Mouse (Mus musculus) right cerebral cortex, postnatal 36 days (tissue): ENCODE measurements around the gene Zfp706.

Experiments used
- DNase-seq, 2 experiments: peaks; one replicate each; pipeline ENCODE4 v3.0.0; 2022; ENCODE audit warnings: low spot score in 2 of 2, mixed read lengths in 1 of 2

The Zfp706 gene

DNA sequence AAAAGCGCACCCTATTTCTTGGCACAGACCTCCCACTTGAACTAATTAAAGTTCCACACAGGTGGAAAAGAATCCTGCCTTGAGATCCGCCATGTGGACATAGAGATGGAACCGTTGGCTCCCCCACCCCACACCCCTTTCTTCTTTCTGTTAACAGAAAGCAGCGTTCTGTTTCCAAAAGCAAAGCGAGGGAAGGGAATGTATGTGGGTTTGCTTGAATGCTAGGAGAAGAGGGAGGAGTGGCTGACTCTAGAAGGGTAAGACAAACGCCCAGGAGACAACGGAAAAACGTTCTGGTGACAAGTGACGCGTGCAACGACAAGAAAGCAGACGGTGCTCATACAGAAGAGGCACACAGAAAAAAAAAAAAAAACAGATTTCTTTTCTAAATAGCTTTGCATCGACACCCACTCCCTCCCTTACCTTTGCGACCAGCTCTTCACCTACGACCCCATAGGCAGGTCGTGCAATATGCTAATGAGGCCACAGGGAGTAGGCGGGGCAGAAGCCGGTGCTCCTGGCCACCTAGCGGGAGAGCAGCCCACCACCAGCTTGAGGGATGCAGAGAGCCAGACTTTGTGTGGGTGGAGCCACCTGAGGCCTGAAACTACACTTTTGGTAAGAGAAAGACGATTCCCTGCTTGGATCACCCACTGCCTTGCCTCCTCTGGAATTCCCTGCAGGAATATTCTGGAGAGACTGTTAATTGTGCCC, 27.9 kb downstream of the Zfp706 start:
- DNase-seq, result peak; percentile 71 to 77

DNA sequence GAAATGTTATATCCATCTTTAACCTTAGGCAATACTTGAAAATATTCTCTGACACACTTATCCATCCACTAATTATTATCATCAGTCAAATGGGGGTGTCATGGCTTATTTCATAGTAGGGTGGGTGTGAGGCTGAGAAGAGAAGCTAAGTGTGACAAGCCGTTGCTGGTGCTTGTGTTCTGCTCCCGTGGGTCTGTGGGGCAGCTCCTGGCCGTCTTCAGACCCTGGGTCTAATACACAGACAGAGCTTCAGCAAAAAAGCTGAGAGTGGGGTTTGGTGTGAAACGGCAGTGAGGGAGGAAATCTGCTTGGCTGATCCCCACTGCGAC, 28.4 kb downstream of the Zfp706 start:
- no peak for DNase-seq

DNA sequence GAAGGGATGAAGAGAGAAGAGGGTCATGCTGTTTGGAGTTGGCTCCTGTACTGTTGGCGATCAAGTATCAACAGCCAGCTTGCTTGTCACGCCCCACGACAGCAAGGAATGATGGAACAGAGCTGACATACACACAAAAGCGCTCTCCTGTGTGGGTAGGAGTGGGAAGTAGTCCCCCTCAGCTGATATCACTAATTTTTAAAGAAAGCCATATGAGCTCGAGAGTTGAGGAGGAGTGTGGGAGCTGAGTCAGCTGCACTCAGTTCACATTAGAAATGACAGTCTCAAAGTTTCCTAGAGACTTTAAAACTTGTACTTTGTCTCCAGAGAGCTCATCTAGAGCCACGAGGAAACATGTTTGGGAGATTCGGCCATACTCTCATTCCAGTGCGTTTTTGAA, 29.8 kb downstream of the Zfp706 start:
- DNase-seq, result no peak

DNA sequence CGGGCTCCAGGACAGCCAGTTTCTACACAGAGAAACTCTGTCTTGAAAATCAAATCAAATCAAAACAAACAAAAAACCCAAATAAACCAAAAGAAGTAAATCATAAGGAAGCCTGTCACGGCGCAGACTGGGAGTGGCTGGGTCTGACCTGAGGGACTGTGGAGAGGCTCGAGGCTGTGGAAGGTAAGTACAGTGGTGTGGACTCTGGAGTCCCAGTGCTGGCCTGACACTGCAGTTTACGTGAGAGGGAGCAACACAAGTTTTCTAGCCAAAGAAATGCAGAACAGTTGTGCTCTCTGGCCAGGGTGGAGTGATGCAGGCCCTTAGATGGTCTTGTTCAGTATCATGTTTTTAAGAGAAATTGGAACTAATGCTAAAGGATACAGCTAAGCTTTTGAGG, 31.9 kb downstream of the Zfp706 start:
- DNase-seq, result no peak

DNA sequence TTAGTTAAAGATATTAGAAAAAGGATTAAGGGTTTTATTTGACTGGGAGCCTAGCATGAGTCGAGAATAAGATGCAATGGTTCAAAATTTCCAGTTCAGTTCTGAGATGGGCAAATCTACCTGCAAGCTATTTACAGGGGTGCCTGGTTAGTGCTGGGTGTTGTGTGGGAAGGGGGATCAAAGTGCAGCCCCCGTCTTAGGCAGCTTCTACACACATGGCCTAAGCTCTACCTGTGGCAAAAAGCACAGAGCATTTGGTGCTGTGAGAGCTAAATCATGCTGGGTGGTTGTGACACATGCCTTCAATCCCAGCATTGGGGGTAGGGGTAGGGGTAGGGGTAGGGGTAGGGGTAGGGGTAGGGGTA, 32.3 kb downstream of the Zfp706 start:
- DNase-seq, result no peak

DNA sequence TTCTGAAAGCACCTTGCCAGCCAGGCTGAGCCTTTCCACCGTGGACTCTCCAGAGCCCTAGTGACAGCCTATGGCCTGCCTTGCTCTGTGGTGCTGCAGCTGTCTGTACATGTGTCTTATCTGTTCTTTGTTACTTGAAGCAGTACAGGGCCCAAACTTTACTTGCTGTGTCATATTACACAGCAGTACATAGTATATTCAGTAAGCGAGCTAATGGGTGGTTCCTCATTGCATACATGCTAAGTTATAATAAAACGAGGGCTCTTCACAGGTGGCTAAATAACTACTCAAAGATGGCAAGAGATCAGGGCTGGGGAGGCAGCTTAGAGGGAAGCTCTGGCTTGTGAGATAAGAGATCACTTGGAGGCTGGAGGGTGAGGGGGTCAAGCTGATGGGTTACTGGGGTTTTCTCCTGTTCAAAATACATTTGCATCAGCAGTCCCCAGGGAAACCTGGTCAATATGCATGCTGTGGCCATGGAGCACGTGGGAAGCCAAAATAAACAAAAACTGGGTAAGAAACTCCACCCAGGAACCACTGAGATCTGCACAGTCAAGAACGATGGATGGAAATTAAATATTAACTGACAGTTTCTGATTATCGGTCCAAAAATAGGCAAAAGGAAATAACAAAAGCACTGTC, 32.8 kb downstream of the Zfp706 start:
- DNase-seq, result no peak

DNA sequence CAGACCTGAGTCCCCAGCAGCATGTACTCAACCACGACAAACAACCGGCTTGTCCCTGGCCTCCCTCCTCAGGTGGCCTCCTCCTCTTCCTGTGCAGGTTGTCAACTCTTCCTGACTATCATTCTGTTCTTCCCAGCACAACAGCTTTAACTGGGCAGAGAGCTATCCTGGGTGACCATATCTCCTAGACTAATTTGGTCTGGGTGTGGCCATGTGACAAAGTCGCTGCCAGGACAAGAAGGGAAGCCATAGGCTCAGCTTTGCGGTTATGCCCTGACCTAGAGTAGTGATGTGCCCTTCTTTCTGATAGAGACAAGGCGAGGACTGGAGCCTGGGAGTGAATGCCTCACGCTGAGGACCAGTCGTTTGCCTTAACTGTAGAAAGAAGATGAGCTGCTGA, 33.9 kb downstream of the Zfp706 start:
- DNase-seq, result no peak

DNA sequence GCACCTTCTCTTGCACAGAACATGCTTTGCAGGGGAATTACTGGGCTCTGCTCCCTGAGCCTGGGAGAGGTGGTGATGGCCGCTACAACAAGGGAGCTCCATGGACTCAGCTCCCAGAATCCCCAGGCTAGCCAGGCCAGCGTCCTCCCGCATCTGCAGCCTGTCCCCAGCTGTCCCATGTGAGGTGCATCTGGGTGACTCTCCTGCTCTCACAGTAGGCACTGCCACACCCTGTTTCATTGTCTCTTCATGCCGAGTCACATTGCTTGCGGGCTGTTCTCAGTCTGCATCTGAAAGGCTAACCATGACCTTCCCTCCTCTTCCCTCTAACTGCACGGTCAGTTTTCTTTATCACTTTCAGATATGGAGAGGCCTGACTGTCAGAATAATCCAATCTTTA, 34.3 kb downstream of the Zfp706 start:
- no peak for DNase-seq

DNA sequence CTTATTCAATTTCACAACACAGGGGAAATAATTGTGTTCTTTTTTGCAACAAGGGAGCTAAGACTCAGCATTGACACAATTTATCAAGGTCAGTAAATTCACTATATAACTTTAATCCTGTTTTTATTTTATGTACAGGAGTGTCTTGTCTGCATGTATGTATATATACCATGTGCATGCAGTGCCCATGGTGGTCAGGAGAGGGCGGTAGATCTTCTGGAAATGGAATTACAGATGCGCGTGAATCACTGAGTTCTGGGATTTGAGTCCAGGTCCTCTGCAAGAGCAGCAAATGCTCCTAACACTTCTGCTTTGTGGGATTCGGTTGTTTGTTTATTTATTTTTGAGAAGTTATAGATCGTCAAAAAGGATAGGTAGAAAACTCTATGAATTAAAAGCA, 37.8 kb downstream of the Zfp706 start:
- no peak for DNase-seq

DNA sequence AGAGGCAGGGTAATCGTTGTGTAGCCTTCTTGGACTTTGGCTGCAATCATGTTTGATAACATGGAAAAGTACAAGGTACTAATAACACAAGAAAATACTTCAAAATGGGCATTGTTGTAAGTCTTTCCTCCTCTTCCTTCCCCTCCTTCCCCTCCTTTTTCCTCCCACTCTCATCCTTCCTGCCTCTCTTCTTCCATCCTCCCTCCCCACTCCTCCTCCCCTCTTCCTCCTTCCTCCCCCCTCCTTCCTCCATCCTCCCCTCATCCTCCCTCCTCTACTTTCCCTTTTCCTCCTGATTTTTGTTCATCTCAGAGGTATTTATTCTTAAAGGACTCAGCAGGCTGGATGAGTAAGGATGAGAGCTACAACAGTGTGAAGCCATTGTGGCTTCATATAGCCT, 39.3 kb downstream of the Zfp706 start:
- no peak for DNase-seq

DNA sequence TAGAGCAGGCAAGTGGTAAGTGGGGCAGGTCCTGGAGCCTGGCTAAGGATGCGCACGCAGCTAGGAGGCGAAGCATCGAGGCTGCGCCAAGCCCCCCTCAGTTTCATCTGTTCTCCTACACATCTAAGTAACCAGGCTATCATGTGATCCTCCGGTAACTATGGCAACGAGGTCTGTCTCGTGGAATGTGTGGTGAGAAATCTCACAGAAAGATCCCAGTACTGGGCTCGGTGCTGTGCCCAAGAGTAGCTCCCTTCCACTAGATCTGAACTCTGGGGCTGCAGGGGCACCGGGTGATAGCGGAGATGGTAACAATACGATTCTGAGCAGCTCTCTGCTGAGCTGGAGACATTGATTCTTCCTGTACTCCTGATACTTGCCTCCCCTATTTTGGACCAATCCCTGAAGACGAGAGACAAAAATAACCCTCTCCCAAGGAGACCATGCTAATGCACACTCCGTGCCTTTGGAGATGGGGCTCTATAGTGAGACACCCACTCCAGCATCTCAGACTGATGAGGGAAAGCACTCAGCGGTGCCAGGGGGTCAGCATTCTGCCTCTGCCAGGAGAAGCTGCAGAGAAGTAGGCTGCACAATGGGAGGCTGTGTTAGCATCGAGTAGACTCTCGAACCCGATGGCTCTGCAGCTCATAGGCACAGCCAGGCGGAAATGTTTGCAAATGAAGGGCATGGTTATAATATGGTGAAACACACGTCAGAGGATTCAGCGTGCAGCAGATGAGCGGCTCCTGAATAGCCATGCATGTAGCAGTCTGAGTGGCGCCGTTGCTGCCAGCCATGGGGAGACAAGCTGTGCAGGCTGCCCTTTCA, 40.0 kb downstream of the Zfp706 start:
- DNase-seq, result peak; percentile 92 to 95

DNA sequence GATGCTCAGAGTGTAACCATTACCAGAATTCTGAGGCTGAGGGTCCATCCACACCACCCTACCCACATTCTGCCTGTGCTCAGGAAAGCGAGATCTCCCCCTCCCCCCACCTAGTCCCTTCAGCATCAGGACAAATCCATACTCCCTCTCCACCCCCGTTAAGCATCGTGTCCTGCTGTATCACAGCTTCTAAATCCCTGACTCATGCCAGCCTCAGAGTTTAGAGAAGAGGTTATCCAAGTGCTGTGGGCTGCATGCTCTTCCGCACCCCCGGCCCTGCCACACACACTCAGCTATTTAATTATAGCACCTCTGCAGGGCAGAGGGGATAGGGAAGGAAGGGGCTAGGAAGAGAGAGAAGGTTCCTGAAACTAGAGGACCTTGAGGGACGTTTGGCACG, 40.6 kb downstream of the Zfp706 start:
- peak; percentile 44 to 58 for DNase-seq

DNA sequence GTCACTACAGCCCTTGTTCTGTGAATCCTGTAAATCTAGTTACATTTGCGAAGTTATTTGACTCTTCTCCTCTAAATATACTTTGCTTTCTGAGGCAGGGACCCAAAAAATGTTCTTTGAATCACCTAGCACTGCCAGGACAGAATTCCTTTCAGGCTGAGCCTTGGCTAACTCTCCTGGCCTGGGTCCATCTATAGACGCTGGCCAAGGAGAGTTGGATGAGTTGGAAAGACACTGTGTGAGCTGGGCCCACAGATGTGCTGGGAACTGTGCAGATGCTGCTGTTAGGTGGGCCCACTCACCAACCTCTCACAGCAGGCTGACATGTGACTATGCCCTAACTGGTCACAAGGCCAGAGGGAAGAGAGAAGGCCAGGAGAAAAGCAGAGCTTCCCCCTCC, 41.1 kb downstream of the Zfp706 start:
- DNase-seq, result no peak

DNA sequence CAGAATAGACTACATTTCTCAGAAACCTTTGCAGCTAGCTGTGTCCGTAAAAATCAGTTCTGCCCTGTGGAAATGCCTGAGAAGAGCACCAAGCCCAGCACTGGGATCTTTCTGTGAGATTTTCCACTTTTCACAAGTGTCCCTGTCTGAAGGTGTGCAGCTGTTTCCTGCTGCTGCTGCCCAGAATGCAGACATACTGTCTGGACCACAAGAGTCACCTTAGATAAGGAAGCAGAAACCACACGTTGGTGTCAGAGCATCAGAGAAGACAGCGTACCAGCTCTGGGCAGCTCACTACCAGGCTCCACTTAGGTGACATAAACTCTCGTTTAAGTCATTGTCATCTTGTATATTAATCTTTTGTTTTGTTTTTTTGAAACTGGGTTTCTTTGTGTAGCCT, 41.8 kb downstream of the Zfp706 start:
- DNase-seq, result no peak

DNA sequence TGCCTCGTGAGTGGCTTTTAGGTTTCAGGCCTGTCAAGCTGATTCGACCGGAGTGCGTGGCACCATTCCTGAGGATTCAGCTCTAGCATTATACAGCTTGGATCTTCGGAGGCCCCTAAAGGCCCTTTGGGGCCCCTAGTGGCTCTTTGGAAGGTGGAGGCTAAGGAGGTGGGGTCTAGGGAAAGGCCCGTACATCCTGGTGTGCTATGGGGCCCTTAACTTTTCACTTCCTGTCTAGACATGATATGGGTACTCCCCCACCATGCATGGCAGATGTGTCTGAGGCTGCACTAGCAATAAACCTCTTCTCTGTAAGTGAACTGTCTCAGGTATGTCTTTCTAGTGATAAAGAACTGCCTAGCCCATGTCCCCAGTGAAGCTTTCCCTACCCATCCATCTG, 44.6 kb downstream of the Zfp706 start:
- no peak for DNase-seq

DNA sequence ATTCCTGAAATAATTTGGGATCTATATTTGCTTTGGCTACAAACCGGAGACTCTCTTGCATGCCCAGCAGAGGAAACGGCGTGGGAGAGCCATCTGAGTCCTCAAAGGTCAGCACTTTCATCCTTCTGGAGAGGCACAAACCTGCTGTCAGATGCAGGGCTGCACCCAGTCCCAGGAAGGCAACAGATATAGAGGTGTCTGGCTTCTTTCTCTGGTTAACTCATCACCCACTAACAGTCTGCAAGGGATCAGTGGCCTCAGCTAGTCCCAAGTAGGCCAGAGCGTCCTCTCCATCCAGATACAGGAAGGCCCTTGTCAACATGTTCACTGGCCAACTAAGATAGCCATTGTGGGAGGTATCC, 46.7 kb downstream of the Zfp706 start:
- DNase-seq, result no peak

DNA sequence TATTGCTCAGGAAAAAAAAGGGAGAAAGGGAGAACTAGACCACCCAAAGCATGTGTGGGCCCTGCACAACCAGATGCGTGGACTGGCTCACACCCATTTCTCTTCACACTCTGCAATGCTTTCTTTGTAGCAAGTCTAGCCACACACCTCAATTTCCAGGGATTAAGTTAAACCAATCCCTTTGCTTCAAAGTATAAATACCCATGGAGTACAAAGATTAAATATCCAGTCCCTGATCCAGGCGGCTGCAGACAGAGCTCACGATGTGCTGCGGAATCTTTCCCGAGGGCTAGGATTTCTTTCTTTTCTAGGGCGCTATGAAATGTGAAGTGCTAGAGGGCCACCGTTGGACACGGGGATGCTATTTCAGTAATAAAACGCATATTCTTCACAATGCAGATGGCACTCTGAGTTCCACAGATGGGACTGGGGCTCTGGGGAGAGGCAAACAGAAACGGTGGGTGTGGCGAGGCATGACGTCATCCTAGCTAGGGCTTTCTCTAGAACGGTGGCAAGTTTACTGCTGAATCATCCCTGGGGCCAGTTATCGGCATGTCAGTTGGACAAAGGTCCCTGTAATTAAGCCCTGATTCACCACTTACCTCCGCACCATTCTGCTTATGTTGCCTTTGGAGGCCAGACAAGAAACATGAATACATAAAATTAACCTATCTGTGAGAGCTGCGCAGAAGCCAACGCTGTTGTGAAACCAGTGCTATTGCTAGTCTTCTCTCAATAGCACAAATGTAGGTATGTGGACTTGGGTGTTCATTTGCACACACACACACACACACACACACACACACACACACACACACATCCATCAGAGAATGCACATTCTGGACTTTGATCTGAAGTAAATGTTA, 47.3 kb downstream of the Zfp706 start:
- DNase-seq, result peak; percentile 84 to 88

DNA sequence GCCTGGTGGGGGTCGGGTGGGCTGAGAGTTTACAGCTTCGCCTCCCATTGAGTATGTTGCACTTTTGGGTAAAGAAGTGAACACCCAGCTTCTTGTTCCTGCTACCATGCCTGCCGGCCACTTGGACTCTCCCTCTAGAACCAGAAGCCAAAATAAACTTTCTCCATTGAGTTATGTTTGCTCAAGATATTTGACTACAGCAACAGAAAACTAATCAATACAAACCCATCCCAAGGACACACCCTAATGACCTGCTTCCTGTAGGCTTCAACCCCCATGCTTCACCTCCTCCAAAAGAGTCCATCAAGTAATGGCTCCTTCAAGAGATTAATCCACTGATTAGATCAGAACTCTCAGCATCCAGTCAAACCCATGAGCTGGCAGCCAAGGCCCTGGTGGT, 51.4 kb downstream of the Zfp706 start:
- no peak for DNase-seq

DNA sequence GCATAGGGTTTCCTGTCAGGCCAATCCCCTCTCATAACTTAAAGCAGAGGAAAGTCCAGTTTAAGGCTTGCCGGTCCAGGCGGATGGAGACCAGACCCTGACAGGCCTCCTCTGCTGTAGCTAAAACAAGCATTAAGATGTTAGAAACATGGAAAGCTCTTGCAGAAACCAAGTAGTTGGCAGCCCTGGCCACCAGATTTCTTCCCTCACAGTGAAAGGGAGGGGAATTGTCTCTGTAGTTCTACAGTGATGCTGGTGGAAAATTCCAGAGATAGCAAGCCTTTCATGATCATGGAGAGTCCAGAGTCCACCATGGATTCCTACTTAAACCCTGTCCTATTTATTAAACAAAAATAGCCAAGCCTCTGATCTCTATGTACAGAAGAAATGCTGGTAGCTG, 57.3 kb downstream of the Zfp706 start:
- no peak for DNase-seq

DNA sequence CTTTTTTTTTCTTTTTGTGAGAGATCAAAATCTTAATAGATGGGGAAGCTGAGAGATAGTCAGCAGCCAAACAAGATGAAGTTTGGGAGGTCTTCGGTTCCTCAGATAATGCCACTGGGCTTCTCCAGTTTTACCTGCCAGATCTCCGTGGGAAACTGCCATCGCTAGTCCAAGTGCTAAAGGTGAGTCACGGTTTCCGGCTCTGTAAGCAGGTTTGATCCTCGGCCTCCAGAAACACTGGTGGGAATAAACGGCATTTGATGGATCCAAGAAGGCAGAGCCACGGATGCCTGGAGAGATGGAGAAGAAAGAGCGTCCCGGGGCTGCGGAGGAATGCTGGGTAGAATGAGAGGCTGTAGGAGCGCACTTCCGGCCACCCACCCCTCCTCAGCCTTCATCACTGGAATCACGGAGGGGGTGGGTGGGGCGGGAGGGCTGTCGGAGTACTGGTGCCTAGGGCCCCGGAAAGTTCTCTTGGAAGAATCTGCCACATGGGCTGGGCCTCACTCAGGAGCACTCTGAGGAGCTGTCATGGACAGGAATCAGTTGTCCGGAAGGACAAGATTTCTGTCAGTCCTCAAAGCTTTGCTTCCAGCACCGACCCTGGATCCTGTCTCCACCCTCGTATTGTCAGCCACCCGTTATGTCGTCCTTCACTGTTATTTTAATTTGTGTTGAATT, 58.6 kb downstream of the Zfp706 start:
- DNase-seq, result no peak
